Mouse (Mus musculus) lung, adult 2 months (tissue): ENCODE results near the gene Fabp7.

Experiments used
- CTCF ChIP-seq: fragments of 200-500 bp; IDR thresholded peaks from 2 replicates; pipeline ENCODE4 v1.5.1; 2011; ENCODE audit warnings: mild to moderate bottlenecking, low read length, control low read depth; ENCODE audit not compliant: insufficient read depth
- POLR2A ChIP-seq: fragments of 200-500 bp; IDR thresholded peaks from 2 replicates; pipeline ENCODE4 v1.6.1; 2011; ENCODE audit warnings: low read depth, mild to moderate bottlenecking, control low read depth, low read length, borderline replicate concordance; ENCODE audit errors: extremely low read depth

- no peak for TF ChIP-seq CTCF
- TF ChIP-seq POLR2A, result no peak
These were observed 44.0 kb downstream of the Fabp7 start for GRCm38 (mm10) chr10:57828649-57829048.
